Mouse (Mus musculus) ES-E14 (cell line): ENCODE data around the gene D7Ertd443e. TPM values are rescaled to one million over a fixed set of nuclear protein-coding genes. Genes with fewer than 3 reads are reported as not detected.
A peak's percentile ranks its signal among the peaks of the same experiment; 100 is the strongest.

Experiments
- DNase-seq: peaks from one replicate; pipeline ENCODE4 v3.0.0-alpha.2; 2013; ENCODE audit warnings: low read depth, low spot score
- H3K27ac ChIP-seq: 2 replicates; pipeline ENCODE4 v1.5.1; 2012; ENCODE audit warnings: low read depth, mild to moderate bottlenecking, low read length, moderate library complexity, mixed read lengths; ENCODE audit not compliant: poor library complexity, insufficient read depth, severe bottlenecking
- H3K36me3 ChIP-seq: 2 replicates; pipeline ENCODE4 v1.6.1; 2012; ENCODE audit warnings: mild to moderate bottlenecking, low read length, moderate library complexity, mixed read lengths; ENCODE audit not compliant: control insufficient read depth, poor library complexity, insufficient read depth, severe bottlenecking
- H3K4me1 ChIP-seq, 2 experiments: fragments of 150-350 bp in 1 of 2; sonication (generic) in 1 of 2; 2 replicates each; pipeline ENCODE4 v1.6.1; 2012; ENCODE audit warnings: low read length in 2 of 2, mild to moderate bottlenecking in 1 of 2, mixed read lengths in 1 of 2; ENCODE audit not compliant: control insufficient read depth in 2 of 2, insufficient read depth in 2 of 2, poor library complexity in 1 of 2
- H3K4me3 ChIP-seq, 2 experiments: fragments of 150-350 bp in 1 of 2; sonication (generic) in 1 of 2; 2 replicates each; pipeline ENCODE4 v1.5.1; 2012; ENCODE audit warnings: low read length in 2 of 2, low read depth in 1 of 2, mild to moderate bottlenecking in 1 of 2, mixed read lengths in 1 of 2; ENCODE audit not compliant: insufficient read depth in 1 of 2, poor library complexity in 1 of 2, severe bottlenecking in 1 of 2
- H3K9ac ChIP-seq: 2 replicates; pipeline ENCODE4 v1.6.1; 2012; ENCODE audit warnings: low read depth, mild to moderate bottlenecking, low read length, mixed read lengths; ENCODE audit not compliant: poor library complexity, insufficient read depth, severe bottlenecking
- H3K9me3 ChIP-seq: fragments of 150-350 bp; sonication (generic); 2 replicates; pipeline ENCODE4 v1.6.1; 2012; ENCODE audit warnings: low read depth, mild to moderate bottlenecking, low read length; ENCODE audit not compliant: control insufficient read depth, insufficient read depth
- CHD2 ChIP-seq: IDR thresholded peaks from 2 replicates; pipeline ENCODE4 v1.6.1; 2014; ENCODE audit warnings: mild to moderate bottlenecking, low read depth, low read length, inconsistent platforms
- HCFC1 ChIP-seq: IDR thresholded peaks from 2 replicates; pipeline ENCODE4 v1.6.1; 2012; ENCODE audit warnings: low read length, inconsistent platforms, borderline replicate concordance; ENCODE audit not compliant: insufficient read depth
- MAFK ChIP-seq: IDR thresholded peaks from 2 replicates; pipeline ENCODE4 v1.6.1; 2014; ENCODE audit warnings: mild to moderate bottlenecking, low read depth, low read length, inconsistent platforms; ENCODE audit not compliant: insufficient read depth
- ZC3H11A ChIP-seq: IDR thresholded peaks from 2 replicates; pipeline ENCODE4 v1.6.1; 2012; ENCODE audit warnings: low read depth, mild to moderate bottlenecking, inconsistent platforms, low read length, borderline replicate concordance
- ZNF384 ChIP-seq: IDR thresholded peaks from 2 replicates; pipeline ENCODE4 v1.6.1; 2012; ENCODE audit warnings: low read depth, low read length, inconsistent platforms
- in situ Hi-C, 2 experiments: fragments of 600-800 bp; cut with MboI; formaldehyde crosslinking; loops; one replicate each; pipeline ENCODE4 v1.15.1; 2025; ENCODE audit warnings: low sequenced_read_pairs in 2 of 2, inconsistent platforms in 1 of 2; ENCODE audit not compliant: unreplicated experiment in 2 of 2
- total RNA-seq: library from RNA; depleted of rRNA; stranded (reverse); fragments of 300-350 nt; gene quantifications from 2 replicates; pipeline ENCODE4 v1.2.3, GENCODE M21; 2012; rRNA removed

D7Ertd443e gene
- not detected in 2 replicates for total RNA-seq

DNA sequence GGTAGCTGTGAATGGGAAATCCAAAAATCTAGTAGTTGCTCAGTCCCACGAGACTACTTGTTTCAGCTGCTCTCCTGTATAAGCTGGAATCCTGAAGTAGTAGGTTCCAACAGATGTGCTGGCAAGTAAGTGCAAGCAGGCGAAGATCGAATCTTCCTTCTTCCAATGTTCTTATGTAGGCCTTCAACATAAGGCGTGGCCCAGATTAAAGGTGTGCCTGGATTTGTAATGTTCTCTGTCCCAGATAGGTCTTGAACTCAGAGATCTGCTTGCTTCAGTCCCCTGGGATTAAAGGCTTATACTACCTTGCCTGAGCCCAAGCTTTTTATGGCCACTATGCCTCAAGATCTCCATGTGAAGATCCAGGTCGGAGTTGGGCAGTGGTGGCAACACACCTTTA, at the start of gene D7Ertd443e:
TSS of gene D7Ertd443e (minus strand) at position 101 of the 400 bp plus-strand sequence.
- H3K4me1 ChIP-seq: no peaks in the 10 kb centered on the region
- no peaks in the 10 kb centered on the region for H3K9me3 ChIP-seq
- H3K9ac ChIP-seq: no peak within 1 kb of the TSS
- in situ Hi-C loops: no loop called here
- no peak for TF ChIP-seq HCFC1
- no peak within 1 kb of the TSS for H3K4me3 ChIP-seq
- H3K36me3 ChIP-seq: no peaks in the 10 kb centered on the region
- no peak for DNase-seq
- H3K27ac ChIP-seq: no peak within 1 kb of the TSS

DNA sequence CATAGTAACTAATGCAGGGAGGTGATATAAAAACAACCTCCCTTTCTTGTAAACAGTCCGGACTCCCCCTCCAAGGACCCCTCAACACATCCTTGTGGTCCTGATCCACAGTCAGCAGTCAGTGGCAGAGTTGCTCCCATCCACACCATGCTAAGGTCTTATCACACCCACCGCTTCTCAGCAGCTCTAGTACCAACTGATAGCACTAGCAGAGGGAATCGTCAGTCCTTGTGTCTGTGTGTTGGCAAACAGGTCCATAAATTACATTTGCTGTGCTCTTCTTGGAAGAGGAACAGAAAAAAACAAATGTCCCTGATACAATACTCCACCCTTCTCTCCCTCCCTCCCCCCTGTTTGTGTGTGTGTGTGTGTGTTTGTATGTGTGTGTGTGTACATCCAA, 46.2 kb upstream of the D7Ertd443e start:
- Histone ChIP-seq H3K9me3 (no peaks in the 10 kb centered on the region), H3K36me3 (no peaks in the 10 kb centered on the region), H3K9ac (no peak overlapping the region), H3K27ac (no peak overlapping the region), H3K4me1 (no peaks in the 10 kb centered on the region), H3K4me3 (no peak overlapping the region)
- in situ Hi-C loops: no loop called here
- DNase-seq: no peak
- TF ChIP-seq CHD2 (no peak), MAFK (no peak), ZC3H11A (no peak), HCFC1 (no peak), ZNF384 (no peak)

DNA sequence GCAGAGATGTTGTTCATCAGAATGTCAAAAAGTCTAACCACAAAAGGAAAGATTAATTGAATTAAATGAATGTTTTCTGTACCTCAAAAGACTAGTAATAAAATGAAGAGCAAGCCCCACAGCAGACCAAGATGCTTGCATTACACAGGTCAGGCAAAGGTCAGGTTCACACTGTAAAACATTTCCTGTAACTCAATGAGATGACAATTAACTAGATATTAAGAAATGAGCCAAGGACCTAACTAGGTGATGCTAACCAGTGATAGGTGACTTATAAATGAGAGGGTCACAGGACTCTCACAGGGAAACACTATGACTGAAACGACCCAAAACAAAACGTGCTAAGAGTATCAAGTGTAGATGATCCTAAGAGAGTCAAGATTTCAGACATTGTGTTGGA, 43.2 kb upstream of the D7Ertd443e start:
- Histone ChIP-seq H3K9ac (no peak overlapping the region), H3K27ac (no peak overlapping the region), H3K4me1 (no peaks in the 10 kb centered on the region), H3K4me3 (no peak overlapping the region), H3K36me3 (no peaks in the 10 kb centered on the region), H3K9me3 (no peaks in the 10 kb centered on the region)
- in situ Hi-C loops: no loop called here
- no peak for TF ChIP-seq MAFK
- DNase-seq: no peak

- no peak overlapping the region for H3K9ac ChIP-seq
- no peaks in the 10 kb centered on the region for H3K9me3 ChIP-seq
- no peak overlapping the region for H3K4me3 ChIP-seq
- no peaks in the 10 kb centered on the region for H3K36me3 ChIP-seq
- in situ Hi-C loops: no loop called here
- no peak for DNase-seq
- no peak for TF ChIP-seq CHD2
- TF ChIP-seq MAFK: no peak
- no peak for TF ChIP-seq HCFC1
- TF ChIP-seq ZNF384: no peak
- no peak for TF ChIP-seq ZC3H11A
- H3K27ac ChIP-seq: no peak overlapping the region
- no peaks in the 10 kb centered on the region for H3K4me1 ChIP-seq
Observed at GRCm38 (mm10) chr7:134415014-134415413, 29.6 kb upstream of the D7Ertd443e start.

DNA sequence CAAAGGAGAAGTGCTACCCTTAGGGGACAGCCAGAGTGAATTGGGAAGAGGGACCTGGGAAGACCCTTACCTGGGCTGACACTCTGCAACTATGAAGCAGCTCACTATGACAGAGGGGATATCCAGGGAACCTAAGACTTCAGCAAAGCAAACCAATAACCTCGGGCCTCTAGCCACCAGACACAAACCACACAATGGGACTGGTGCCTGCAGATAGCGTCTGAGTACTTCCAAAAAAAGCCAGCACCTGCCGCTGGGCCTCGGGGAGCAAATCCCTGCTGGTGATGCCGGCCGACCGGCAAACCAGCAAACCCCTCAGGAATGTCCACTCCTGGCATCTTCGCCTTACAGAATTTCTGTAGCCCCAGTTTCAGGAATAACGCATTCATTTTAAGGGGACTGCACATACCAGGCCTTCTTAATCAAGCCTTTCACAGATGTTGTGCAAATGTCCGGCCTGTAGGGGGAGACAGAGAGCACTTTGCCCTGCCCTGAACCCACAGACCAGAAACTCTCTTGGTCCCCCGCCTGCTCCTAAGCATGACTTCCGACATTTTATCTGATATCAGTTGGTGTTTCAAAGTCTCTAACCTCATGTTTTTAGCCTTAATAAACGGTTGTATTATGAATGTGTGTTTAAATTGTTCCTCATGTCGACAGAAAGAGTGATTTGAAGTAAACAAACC, 28.7 kb upstream of the D7Ertd443e start:
- Histone ChIP-seq H3K4me3 (no peak overlapping the region), H3K9ac (no peak overlapping the region), H3K27ac (no peak overlapping the region), H3K9me3 (no peaks in the 10 kb centered on the region), H3K36me3 (no peaks in the 10 kb centered on the region), H3K4me1 (no peaks in the 10 kb centered on the region)
- in situ Hi-C loops: no loop called here
- peak; percentile 51 for DNase-seq
- TF ChIP-seq ZNF384 (no peak), ZC3H11A (no peak)
